Mouse (Mus musculus): ENCODE data around the gene Snrk. TPM values are rescaled to one million over a fixed set of nuclear protein-coding genes. Genes with fewer than 3 reads are reported as not detected.

Gene Snrk
- total RNA-seq (2021), result 100 to 1,000 TPM; 209 to 293 TPM
- long read RNA-seq, experiment 1, full-length matches to known transcripts, result 78 of 319 reads
- long read RNA-seq, experiment 1, partial matches to known transcripts, result 14 of 319 reads
- long read RNA-seq, experiment 1, other reads (novel, unspliced or antisense), result 227 of 319 reads
- long read RNA-seq, experiment 2, full-length matches to known transcripts, result 47 of 227 reads
- long read RNA-seq, experiment 2, partial matches to known transcripts, result 38 of 227 reads
- long read RNA-seq, experiment 2, other reads (novel, unspliced or antisense), result 142 of 227 reads

DNA sequence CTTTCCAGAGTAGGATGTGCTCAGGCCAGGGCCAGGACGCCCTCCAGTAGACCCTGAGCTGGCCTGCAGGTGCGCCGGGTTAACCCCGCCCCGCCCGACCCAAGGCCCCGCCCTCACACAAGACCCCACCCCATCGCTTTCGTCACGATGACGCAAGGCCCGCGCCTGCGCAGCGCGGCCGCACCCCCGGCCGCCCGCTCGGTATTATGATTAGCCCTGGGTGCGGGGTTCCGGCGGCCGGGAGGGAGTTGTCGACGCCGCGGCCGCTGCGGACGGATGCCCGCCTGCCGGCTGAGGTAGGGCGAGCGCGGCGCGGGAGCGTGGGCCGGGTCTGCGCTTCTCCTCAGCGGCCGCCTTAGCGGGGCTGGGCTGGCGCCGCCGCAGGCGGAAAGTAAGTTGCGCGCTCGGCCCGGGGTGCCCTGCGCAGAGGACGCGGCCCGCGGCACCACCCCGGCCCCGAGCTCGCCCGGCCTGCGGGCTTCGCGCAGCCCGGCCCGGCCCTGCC lies at the start of gene Snrk:
TSS of gene Snrk (plus strand) at position 155 of the 505 bp plus-strand sequence.
- DNase-seq (ENCODE audit: low spot score in 2 of 2), result peak; percentile 90 to 95

DNA sequence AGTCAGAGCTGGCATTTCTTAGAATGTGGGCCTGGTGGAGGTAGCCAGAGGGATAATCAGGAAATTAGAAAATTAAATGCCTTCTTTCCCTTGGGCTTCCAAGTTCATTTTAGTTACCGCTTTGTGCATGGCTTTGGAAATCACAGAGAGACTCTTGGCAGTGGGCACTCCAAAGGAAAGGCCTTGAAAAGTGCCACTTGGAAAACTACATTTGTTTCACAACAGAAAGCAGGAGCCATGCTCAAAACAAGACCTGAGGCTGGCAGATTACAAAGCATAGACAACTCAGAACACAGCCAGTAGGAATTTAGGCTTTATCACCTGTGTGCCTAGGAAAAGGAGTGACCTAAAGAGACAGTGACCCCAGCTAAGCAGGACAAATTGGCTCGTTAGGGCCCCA lies 49.4 kb upstream of the Snrk start:
- DNase-seq (ENCODE audit: low spot score in 2 of 2), result peak in 1 of 2 experiments; percentile 29

DNA sequence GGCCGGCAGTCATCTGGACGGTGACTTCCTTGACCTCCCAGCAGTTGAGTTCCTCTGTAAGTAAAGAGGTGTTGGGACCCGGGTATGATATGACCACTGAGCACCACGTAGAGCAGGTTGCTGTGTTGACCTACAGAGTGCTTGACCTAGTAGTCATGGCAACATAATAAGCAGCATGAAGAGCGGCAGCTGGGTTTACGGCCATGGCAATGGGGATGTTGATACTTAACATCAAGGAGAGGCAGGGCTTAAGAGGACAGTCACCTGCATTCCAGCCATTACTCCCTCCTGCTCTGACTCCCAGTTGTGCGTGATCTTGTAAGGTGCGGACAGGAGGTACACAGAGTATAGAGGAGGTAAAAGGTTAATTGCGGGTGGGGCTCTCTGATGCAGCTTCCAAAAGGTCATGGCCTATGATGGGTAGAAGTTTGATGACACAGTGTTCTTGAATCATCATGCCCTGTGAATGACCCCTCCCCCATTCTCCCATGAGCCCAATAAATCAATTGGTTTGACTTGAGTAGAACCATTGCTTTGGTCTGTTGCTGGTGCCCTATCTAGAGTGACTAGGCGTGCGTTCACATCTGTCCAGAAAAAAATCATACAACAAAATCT lies 47.4 kb upstream of the Snrk start:
- no peak for DNase-seq (ENCODE audit: low spot score in 2 of 2)

DNA sequence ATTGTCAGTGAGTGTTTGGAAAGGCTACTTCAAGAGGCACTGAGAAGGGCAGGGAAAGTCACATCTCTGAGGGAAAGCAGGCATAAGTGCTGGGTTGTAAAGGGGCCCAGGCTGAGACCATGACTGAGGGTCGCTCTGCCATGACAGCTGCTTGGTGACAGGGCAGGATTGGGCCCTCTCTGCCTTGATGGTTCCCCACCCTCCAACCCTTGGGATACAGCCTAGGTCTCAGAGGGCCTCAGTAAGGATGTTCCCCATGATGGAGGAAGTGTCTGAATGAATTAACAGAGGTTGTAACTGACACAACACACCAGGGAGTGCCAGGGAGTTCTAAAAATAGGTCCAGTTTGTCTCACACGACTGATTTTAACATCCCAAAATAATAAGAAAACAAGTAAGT lies 43.1 kb upstream of the Snrk start:
- no peak for DNase-seq (ENCODE audit: low spot score in 2 of 2)

DNA sequence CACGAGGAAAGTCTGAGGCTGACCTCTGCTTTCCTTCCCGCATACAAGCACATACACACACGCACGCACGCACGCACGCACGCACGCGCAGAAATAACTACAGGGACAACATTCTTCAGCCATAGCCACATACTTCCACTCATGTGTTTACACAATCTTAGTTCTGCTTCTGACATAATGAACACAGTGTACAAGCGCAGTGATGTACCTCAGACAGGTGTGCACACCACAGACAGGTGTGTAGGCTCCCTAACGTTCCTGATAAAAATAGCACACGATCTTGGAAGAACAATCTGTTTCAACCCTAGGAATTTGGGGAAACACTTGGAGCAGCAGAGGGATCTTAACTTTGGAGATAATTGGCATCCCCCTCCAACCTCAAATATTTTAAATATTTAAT lies 42.5 kb upstream of the Snrk start:
- no peak for DNase-seq (ENCODE audit: low spot score in 2 of 2)

DNA sequence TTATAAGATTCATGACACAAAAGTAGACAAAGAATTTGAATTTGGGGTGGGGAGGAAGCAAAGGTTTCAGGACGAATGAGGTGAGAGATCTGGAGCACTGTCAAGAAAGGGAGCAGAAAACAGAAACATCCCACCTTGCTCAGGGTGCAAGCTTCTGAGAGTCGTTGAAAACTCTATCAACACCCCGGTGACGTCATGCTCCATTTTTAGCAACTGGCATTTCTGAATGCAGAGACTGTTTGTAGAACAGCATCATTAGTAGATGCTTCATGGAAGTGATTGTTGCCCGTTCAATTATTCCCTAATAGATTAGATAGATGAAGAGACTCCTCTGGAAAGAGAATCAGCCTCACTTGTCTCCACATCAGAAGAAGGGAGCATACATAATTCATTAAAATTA lies 38.6 kb upstream of the Snrk start:
- DNase-seq (ENCODE audit: low spot score in 2 of 2), result no peak

DNA sequence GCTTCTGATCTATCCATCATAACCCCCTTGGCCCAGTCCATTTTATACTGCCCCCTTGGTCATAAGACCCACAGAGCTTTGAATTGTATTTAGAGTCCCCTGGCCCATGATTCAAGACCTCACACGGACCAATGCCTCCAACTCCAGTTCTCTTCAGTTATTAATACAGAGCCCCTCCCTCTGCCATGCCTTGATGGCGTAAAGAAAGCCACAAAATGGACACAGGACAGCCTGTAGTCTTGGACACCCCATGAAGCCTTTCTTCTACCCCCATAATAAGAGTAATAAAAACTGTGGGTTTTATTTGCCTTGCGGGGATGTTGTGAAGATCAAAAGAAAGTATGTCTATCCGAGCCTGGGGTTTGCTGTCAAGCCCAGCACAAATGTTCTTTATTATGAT lies 33.4 kb upstream of the Snrk start:
- DNase-seq (ENCODE audit: low spot score in 2 of 2), result no peak

DNA sequence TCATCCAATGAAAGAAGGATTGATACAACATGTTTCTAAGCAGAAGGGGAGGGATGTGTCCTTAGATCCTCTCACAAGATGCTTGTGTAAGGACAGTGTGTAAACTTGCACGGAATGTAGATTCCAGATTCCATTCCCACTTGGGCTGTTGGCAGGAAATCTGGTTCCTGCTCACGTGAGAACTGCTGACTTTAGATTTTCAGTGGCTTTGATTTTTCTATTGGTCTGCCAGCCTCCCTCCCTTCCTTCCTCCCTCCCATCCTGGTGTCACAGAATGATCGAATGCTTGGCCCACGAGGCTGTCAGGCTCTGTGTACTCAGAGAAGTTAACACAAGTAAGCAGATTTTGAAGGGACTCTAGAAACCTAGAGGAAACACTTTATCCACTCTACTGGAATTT lies 32.9 kb upstream of the Snrk start:
- DNase-seq (ENCODE audit: low spot score in 2 of 2), result peak in 1 of 2 experiments; percentile 36

DNA sequence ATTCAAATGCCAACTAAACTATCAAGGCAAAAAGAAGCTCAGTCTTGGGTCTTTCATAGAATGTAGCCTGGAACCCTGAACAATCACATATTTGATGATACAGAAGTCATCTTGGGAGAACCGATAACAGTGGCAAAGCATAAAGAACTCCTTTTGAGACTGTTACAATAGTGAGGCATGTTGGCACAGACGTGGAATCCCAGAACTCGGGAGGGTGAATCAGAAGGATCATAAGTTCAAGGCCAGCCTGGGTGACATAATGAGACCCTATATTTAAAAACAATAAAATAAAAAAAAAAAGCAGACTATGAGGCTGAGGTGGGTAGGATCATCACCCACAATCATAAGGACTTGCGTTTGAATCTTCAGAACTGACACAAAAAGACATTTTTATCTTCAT lies 32.4 kb upstream of the Snrk start:
- DNase-seq (ENCODE audit: low spot score in 2 of 2), result no peak

DNA sequence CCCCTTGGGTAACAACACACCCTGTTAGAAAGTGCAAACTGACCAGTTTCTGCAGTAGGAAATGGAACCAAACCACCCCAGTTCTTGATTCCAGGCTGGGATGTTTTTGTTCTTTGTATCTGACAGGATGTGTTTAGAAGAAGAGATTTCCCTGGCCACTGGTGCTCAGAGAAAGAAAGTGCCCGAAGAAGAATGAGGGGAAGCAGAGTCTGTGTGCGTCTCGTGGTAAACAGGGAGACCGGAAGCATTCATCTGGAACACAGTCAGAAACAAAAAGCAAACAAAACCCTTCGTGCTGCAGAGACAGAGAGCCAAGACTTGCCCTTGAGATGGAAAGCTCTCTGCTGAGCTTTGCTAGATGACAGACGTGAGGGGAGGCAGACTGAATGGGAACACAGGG lies 32.0 kb upstream of the Snrk start:
- peak in 1 of 2 experiments; percentile 22 for DNase-seq (ENCODE audit: low spot score in 2 of 2)

DNA sequence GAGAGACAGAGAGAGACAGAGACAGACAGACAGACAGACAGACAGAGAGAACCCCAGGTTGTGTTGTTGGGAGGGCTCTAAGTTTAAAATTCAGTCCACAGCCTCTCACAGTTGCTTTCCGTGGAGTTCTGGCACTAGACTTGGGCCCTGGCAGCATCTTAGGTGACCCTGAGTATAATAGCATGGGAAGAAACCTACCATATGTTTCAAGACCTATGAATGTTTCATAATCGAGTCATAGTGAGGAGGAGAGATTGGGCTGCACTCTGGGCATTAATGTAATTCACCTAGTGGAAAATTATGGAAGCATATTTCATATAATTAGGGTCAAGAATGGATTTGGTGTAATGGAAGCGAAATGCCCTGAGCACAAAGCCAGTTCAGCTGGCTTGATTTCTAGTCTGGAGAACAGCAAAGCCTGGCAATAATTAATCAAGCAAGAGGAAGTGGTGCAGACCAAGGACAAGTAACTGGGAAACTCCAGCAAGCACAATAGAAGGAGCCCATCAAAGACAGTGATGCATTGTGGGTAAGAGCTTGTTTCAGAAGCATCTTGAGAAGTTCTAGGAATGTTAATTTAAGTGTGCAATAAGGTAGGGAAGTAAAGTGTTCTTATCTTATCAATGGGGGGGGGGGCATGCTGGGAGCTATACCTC lies 31.4 kb upstream of the Snrk start:
- DNase-seq (ENCODE audit: low spot score in 2 of 2), result no peak

DNA sequence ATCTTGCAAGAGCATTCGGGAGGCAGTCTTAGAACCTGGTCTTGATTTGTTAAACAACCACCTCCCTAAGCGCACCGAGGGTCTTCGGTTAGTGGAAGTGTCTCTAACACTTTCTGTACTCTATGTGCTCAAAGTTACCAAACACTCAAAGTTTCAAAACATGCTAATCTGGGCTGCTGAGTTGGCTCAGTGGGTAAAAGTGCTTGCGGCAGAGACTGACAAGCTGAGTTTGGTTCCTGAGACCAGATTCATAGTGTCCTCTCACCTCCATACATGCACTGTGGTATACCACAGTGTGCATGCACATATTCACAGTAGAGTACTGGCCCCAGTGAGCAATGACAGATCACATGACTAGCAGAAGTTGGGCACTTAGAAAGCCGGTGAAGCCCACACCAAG lies 30.0 kb upstream of the Snrk start:
- no peak for DNase-seq (ENCODE audit: low spot score in 2 of 2)

DNA sequence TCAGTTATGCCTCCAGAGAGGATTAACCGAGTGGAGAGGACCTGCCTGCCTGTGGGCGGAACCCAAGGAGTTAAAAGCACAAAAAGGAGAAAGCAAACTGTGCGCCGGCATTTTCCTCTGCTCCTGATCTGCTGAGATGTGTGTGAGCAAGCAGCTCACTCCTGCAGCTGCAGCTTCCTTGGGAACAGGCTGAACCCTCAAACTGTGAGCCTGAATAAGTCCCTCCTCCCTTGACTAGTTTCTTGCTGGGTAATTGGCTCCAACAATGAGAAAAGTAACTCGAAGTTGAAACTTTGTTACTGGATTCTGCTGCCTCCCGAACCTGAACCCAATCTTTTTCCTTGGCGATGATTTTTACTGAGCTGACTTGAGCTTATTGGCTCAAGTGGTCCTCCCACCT lies 25.9 kb upstream of the Snrk start:
- DNase-seq (ENCODE audit: low spot score in 2 of 2), result no peak

DNA sequence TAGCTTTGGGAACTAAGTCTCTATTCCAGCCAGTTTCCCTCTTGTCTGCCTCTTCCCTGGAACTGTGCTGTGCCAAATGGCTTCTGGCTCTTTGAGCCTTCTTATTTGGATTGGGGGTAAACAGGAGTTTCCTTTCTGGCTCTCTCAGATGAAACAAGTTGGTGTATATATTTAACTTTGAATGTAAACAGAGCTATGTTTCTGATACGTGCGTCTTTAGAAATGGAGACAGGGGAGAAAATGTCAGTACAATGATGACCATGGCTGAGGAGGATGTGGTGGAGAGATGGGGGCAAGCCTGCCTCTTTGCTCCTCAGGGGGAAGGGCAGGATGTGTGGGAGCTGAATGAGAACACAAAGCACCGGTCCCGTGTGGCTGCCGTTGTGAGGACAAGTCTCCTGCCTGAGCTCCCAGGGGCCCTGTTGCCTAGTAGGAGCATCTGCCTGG lies 25.3 kb upstream of the Snrk start:
- DNase-seq (ENCODE audit: low spot score in 2 of 2), result no peak

DNA sequence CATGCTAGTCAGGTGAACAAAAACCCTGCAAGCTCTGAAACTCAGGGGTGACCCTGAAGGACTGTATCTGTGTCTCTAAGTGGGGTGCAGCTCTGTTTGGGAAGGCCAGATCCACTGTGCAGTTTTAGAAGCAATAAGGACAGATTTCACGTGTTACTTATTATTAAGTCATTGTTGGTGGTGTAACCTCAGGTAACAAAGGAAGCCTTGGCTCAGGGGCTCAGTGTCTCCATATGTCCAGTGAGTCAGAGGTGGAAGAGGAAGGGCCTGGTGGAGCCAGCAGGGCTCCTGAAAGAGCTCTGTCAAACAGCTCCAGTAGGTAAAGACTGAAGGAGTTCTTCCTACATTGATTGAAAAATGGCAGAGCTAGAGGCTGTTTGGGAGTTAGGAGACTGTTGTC lies 22.9 kb upstream of the Snrk start:
- DNase-seq (ENCODE audit: low spot score in 2 of 2), result no peak

DNA sequence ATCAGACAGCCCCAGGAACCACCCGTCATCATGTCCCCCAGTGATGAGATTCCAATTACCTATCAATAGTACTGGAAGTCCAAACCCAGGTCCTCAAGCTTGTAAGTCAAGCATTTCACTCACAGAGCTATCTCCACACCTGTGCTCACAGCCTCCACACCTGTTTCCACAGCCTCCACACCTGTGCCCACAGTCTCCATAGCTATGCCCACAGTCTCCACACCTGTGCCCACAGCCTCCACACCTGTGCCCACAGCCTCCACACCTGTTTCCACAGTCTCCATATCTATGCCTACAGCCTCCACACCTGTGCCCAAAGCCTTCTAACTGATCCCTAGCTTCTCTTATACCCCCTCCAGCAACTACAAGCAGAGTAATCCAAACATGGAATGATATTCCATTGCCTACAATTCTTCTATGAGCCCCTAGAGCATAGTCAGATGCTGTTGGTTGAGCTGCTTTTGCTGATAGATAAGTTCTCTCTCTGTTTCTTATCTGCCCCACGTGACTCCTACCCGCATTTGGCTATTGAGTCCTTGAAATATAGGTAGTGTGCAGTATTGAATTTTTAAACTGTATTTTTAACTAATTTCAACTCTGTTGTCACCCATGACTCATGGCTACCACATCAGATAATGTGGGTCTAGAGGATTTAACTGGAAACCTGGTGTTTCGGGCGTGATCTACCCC lies 20.1 kb upstream of the Snrk start:
- no peak for DNase-seq (ENCODE audit: low spot score in 2 of 2)

DNA sequence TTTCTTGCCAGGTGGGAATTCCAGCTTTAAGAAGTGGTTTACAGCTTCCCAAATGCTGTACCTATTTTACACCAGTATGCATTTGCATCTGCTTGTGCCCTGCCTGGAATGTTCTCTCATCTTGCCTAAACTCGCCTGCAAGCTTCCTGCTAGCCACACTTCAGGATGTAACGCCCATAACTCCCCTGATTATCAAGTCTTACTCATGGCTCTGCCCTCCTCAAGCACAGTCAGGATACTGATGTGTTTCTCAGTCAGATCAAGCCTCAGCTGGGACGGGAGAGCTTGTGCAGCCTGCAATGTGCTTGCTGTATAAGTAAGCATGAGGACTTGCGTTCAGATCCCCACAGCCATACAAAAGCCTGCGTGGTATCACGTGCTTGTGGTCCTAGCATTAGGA lies 19.5 kb upstream of the Snrk start:
- no peak for DNase-seq (ENCODE audit: low spot score in 2 of 2)

DNA sequence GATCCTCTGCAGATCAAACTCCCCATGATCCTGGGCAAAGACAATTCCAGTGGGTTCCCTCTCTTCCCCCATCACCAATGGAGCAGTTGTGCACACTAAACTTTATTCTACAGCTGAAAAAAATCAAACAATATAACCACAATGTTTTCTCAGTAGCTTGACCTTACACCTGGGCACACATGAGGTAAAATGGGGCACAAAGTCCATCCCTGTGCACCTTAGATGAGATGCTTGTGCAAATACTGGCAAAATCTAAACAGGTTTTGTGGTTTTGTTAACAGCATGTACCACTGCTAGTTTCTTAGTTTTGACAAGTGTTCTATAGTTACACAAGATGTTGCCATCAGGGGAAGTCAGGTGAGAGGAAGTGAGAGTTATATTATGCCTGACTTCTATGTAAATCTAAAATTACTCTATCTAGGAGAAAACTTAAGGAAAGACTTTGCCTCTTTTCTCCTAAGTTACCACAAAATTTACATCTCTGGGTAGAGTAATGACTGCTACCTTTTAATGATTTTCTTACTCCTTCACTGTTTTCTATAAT lies 16.4 kb upstream of the Snrk start:
- DNase-seq (ENCODE audit: low spot score in 2 of 2), result no peak

DNA sequence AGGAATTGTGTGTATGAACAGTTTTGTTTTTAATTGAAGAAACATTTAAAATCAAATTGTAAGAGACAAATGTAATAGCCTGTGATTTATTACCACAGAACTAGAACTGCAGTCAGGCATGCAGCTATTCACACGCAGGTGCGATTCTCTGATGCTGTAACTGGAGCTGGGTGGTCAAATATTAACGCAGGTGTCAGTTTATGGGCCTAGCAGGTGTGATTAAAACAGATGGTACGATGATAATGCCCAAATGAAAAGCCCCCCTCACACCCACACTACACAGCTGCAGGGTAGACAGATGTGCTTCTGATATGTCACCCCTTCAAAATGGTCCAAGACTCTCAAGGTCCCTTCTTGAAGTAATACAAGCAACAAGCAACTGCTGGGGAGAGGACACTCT lies 15.9 kb upstream of the Snrk start:
- DNase-seq (ENCODE audit: low spot score in 2 of 2), result no peak

DNA sequence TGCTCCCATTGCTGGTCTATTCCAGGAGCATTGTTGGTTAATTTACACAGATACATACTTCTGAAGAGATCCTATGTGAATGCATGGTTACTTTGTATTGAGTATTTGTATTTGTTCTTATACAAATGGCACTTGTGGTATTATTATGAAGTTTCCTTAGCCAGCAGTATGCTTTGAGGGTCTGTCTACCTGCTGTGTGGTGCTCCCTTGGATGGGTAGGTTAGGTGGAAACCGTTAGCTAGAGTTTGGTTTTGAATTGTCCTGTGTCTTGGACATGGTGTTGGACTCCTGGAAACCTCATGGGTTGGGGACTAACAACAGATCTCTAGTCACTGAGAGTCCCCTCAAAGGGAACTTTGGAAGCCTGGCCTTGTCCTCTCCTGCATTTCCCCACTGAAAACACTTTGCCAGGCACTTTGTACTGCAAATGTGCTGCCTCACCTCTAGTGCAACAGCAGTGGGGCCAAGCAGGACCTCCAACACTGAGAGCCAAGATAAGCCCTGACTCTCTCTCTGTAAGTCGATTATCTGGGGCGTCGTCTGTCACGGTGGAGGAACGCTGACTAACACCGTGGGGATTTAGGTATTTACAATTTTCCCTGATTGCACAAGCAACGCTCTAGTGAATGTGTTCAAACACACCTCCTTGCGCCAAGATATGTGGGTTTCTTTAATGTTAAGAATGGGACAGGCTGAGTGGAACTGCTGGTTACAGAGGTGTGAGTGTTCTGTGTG lies 13.3 kb upstream of the Snrk start:
- DNase-seq (ENCODE audit: low spot score in 2 of 2), result no peak
